Mouse (Mus musculus) retina, postnatal 7 days (tissue): ENCODE data around the gene Ptgdr2.

Experiments used
- DNase-seq: peaks from one replicate; pipeline ENCODE4 v3.0.0-alpha.2; 2012; ENCODE audit warnings: low read depth, low spot score

Ptgdr2 gene

GRCm38 (mm10) chr19:10937110-10937563 lies at the start of gene Ptgdr2:
TSS of gene Ptgdr2 (plus strand) at chr19:10937160.
- DNase-seq = no peak

- DNase-seq = no peak
These were observed 44.8 kb upstream of the Ptgdr2 start for GRCm38 (mm10) chr19:10892201-10892600.

GRCm38 (mm10) chr19:10895016-10895528 lies 41.9 kb upstream of the Ptgdr2 start, which contains the start of gene Prpf19:
TSS of gene Prpf19 (plus strand) at chr19:10895231.
- peak; percentile 93 for DNase-seq

- no peak for DNase-seq
These were observed 41.3 kb upstream of the Ptgdr2 start for GRCm38 (mm10) chr19:10895708-10896107.

- no peak for DNase-seq
These were observed 40.1 kb upstream of the Ptgdr2 start for GRCm38 (mm10) chr19:10896849-10897248.

- DNase-seq = no peak
These were observed 39.5 kb upstream of the Ptgdr2 start for GRCm38 (mm10) chr19:10897491-10897890.

- no peak for DNase-seq
These were observed 36.6 kb upstream of the Ptgdr2 start for GRCm38 (mm10) chr19:10900315-10900714.

GRCm38 (mm10) chr19:10901046-10901445 lies 35.9 kb upstream of the Ptgdr2 start:
- DNase-seq = no peak

- DNase-seq = no peak
These were observed 32.4 kb upstream of the Ptgdr2 start for GRCm38 (mm10) chr19:10904512-10904911.

GRCm38 (mm10) chr19:10904927-10905727 lies 31.8 kb upstream of the Ptgdr2 start:
- no peak for DNase-seq

- DNase-seq = peak; percentile 67
These were observed 31.3 kb upstream of the Ptgdr2 start for GRCm38 (mm10) chr19:10905728-10906000.

- peak; percentile 56 for DNase-seq
These were observed 29.1 kb upstream of the Ptgdr2 start for GRCm38 (mm10) chr19:10907891-10908290.

- no peak for DNase-seq
These were observed 27.8 kb upstream of the Ptgdr2 start for GRCm38 (mm10) chr19:10909087-10909721.

GRCm38 (mm10) chr19:10914291-10914690 lies 22.7 kb upstream of the Ptgdr2 start:
- DNase-seq = no peak

GRCm38 (mm10) chr19:10914870-10915269 lies 22.1 kb upstream of the Ptgdr2 start:
- no peak for DNase-seq

GRCm38 (mm10) chr19:10916506-10916905 lies 20.5 kb upstream of the Ptgdr2 start:
- no peak for DNase-seq

GRCm38 (mm10) chr19:10918321-10918991 lies 18.5 kb upstream of the Ptgdr2 start:
- no peak for DNase-seq

- DNase-seq = no peak
These were observed 16.4 kb upstream of the Ptgdr2 start, which contains the start of gene Zp1 for GRCm38 (mm10) chr19:10920532-10920931. TSS of gene Zp1 (minus strand) at chr19:10920632.

- no peak for DNase-seq
These were observed 15.9 kb upstream of the Ptgdr2 start for GRCm38 (mm10) chr19:10921058-10921457.

- DNase-seq = no peak
These were observed 12.7 kb upstream of the Ptgdr2 start for GRCm38 (mm10) chr19:10924220-10924619.

- no peak for DNase-seq
These were observed 10.8 kb upstream of the Ptgdr2 start for GRCm38 (mm10) chr19:10926123-10926621.

GRCm38 (mm10) chr19:10926666-10927065 lies 10.3 kb upstream of the Ptgdr2 start:
- no peak for DNase-seq
